Mouse (Mus musculus) mesoderm, embryonic 11.5 days (tissue): ENCODE measurements around the gene Cyren.

Experiments used
- DNase-seq: peaks from one replicate; pipeline ENCODE4 v3.0.0-alpha.2; 2012; ENCODE audit warnings: low read depth, low spot score

Gene Cyren

GRCm38 (mm10) chr6:34867301-34867994, 10.4 kb downstream of the Cyren start:
- no peak for DNase-seq

- no peak for DNase-seq
These were observed 11.1 kb downstream of the Cyren start for GRCm38 (mm10) chr6:34866786-34867185.

DNA sequence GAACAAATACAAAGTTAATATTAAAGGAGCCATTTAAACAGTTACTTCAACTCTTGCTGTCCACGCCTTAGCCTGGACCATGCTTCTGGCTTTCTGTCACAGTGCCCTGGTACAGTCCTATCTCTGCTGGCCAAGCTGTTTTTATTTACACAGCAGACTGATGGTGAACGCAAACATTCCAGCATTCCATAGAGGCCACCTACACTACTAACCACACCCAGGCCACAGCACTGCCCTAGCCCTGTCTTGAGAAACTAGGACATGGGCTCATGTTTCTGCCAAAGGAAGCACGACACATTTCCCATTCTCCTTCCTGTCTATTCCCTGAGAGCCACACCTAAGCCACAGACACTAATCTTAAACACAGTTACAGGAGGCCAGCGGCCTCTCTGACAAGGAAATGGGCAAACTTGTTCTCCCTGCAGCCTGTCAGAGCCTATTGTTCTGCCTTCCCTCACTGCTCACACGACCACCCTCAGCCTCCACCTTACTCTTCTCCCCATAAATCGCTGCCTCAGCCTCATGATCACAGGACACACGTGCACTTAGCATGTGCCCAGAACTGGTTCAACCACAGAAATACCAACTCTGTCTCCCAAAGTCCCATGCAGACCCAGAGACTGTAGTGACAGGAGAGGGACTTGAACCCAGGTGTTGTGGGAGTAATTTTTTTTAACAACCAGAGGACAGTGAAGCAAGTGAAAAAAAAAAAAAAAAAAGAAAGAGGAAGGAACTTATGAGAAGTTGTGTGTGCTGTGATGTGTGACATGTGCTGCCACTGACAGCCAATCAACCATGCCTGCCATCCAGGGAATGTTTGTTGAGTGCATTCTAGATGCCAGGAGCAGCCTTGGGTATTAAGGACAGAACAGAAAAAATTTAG, 11.9 kb downstream of the Cyren start:
- DNase-seq, result no peak

- no peak for DNase-seq
These were observed 12.6 kb downstream of the Cyren start for GRCm38 (mm10) chr6:34865213-34865612.

GRCm38 (mm10) chr6:34863786-34864514, 13.9 kb downstream of the Cyren start:
- DNase-seq, result no peak

DNA sequence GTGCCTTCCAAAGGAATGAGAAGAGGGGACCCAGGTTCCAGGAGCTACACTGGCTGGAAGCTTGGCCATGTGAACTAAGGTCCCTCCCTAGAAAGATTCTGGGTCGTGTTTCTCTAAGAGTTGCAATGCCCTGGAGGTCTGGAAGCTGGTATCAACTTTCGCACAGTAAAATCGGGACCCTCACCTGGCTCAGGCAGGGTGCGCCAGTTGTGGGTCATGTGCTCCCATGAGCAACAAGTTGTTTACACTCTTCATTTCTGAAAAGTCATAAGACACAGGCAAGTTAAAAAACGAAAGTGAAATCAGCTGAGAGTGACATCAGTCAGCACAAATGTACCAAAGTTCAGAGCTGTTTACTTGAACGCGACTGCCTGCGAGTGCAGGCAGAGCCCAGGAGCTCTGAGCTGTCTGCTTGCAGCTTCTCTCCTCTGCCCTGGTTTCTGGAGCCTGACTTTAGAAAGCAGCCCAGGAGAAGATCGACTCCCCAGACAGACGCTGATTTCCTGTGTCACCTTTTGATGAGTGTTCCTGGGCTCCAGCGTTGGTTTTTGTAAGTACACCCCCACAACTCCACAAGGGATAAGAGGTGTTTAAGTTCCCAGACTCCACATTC, 15.0 kb downstream of the Cyren start, which contains the start of gene Tmem140:
Tmem140 (plus strand) TSS at position 356 of the 613 bp plus-strand sequence.
- no peak for DNase-seq

DNA sequence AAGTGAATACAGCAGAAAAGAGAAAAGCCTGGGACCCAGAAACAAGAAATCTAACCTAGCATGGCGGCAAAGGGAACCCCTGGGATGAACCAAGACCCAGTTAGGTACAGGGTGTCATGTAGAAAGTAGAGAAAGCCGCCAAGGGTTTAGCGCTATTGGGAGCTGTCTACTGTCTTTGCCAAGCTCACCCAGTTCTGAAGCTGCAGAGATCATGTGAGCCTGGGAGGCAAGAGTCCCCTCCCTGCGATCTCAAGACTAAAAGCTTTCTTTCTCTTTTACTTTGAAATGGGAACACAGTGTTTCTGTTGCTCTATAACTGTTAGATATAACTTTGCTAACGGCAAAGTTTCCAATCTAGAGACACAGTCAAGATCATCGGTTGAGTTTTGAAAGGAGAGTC, 15.5 kb downstream of the Cyren start:
- DNase-seq, result no peak

GRCm38 (mm10) chr6:34861546-34862053, 16.3 kb downstream of the Cyren start:
- DNase-seq, result no peak

DNA sequence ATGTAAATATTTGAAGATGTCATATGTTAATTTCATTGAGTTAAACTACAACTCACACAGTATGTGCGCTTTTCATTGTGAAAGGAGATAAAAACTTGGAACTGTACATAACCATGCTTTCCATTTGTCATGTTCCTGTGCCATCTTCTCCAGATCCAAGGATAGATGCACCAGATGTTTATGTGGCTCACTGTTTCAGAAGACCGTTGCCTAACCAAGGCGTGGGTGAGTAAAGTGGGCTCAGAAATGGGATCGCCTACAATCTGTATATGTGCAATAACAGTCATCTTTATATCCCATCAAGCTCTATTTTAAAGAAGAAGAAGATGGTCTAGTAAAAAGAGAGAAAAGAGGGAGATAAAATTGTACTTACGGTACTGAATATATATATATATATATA, 45.5 kb downstream of the Cyren start:
- no peak for DNase-seq

GRCm38 (mm10) chr6:34824406-34824805, 53.5 kb downstream of the Cyren start:
- no peak for DNase-seq
